Mouse (Mus musculus): ENCODE data around the gene Gm20908.
"Not testable (repeated sequence)": the region's sequence is repeated elsewhere in the genome, so short reads cannot be mapped to it uniquely, and the experiment has no call there.

Gm20908 gene

DNA sequence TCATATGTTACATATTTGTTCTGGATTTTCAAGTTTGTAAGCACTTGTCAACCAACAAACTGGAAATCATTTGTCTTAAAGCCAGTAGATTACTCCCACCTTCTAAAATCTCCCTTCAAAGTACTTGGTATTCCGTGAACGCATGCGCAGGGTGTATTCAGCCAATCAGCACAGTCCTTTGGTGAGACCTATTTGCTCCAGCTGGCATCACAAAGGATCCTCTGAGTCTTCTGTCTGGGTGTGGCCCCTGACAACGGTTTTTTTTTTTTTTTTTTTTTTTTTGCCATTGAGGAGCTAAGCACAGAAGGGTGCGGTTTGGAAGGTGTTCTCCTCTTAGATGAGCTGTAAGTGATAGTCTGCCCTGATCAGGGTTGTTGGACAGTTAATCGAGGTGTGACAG is at the start of gene Gm20908:
TSS of gene Gm20908 (plus strand) at position 301 of the 400 bp plus-strand sequence.
- not testable (repeated sequence) for DNase-seq (ENCODE audit: extremely low read depth, insufficient read length, low spot score)

Data from 3134 (cell line).